Mouse (Mus musculus): ENCODE data around the gene Pgrmc1.
A peak's percentile ranks its signal among the peaks of the same experiment; 100 is the strongest.
"Not testable (repeated sequence)": the region's sequence is repeated elsewhere in the genome, so short reads cannot be mapped to it uniquely, and the experiment has no call there.

Gene Pgrmc1

GRCm38 (mm10) chrX:36597707-36598389, at the start of gene Pgrmc1:
Gene Pgrmc1 (plus strand): TSS chrX:36598206.
- peak; percentile 80 to 86 for DNase-seq

DNA sequence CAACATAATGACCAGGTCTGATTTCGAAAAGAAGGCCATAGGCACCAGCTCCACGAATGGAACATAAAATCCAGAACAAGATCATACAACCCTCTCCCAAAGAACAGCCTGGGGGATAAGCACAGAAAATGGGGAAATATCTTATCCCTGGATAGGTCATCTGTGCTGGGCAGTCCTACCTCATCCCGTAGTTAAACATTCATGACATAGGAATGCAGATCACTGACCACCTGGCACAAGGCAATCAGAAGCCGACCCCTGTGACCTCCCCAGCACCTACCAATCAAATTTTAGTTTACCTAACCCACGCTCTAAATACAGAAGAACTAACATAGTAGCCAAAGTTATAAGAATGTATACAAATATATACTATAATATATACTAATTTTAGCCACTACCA, 49.2 kb upstream of the Pgrmc1 start:
- no peak for DNase-seq

DNA sequence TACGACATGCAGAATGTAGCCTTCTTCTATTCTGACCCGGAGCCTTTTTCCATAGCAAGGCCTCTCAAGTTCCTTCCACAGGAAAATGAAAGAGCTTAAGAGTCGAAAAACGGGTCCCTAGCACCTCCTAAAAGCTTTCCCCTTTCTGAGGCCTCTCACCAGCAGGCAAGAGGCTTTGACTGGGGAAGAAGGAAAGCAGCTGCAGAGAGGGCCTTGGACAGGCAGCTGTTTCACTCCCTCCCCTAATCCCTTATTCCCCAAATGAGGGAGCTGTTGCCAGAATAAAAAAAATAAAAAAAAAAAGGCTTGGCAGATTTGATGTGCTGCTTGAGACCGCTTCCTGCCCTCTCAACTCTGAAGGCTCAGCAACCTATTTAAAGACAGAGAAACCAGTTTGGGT, 47.1 kb upstream of the Pgrmc1 start:
- peak in 1 of 2 experiments; percentile 26 for DNase-seq

- DNase-seq = no peak
These were observed 46.7 kb upstream of the Pgrmc1 start for GRCm38 (mm10) chrX:36551351-36551750.

DNA sequence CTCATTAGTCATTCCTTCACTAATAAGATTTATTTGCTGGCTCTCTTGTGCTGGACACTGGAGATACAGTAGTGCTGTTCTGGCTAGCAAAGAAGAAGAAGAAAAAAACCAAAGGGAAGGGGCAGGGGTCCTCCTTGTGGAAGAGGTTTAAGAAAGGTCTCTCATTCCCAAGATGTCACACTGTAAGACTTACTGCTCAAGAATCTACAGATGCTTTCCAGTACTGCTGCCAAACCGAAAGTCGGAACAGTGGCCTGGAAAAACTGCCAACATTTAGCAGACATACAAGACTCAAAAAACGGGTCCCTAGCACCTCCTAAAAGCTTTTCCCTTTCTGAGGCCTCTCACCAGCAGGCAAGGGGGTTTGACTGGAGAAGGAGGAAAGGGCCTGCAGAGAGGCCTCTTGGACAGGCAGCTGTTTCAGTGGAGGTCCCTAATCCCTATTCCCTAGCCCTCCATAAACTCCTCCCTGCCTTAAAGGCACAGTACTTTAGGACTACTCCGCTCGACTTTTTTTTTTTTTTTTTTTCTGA, 45.9 kb upstream of the Pgrmc1 start:
- DNase-seq = peak; percentile 23 to 37

- no peak for DNase-seq
These were observed 45.3 kb upstream of the Pgrmc1 start for GRCm38 (mm10) chrX:36552715-36553114.

DNA sequence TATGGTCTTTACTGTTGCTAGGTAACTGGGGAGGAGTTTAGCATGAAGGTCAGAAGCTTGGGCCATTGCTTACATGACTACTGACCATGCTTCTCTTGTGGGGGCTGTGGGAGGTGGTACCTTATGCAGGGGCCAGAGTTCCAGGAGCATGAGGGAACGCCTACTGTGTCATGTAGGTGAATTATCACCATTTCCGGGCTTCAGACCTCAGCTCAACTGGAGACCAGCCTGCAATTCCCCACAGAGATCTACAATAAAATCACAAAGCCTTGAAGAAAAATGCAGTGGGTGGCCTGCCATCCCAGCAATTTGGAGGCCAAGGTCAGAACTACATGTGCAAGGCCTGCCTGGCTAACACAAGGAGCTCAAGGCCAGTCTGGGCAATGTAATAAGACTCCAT, 42.8 kb upstream of the Pgrmc1 start:
- not testable (repeated sequence) for DNase-seq

- DNase-seq = no peak
These were observed 37.8 kb upstream of the Pgrmc1 start for GRCm38 (mm10) chrX:36560170-36560569.

- DNase-seq = peak; percentile 50 to 78
These were observed 36.4 kb upstream of the Pgrmc1 start for GRCm38 (mm10) chrX:36561650-36562049.

- DNase-seq = no peak
These were observed 35.9 kb upstream of the Pgrmc1 start for GRCm38 (mm10) chrX:36562079-36562478.

DNA sequence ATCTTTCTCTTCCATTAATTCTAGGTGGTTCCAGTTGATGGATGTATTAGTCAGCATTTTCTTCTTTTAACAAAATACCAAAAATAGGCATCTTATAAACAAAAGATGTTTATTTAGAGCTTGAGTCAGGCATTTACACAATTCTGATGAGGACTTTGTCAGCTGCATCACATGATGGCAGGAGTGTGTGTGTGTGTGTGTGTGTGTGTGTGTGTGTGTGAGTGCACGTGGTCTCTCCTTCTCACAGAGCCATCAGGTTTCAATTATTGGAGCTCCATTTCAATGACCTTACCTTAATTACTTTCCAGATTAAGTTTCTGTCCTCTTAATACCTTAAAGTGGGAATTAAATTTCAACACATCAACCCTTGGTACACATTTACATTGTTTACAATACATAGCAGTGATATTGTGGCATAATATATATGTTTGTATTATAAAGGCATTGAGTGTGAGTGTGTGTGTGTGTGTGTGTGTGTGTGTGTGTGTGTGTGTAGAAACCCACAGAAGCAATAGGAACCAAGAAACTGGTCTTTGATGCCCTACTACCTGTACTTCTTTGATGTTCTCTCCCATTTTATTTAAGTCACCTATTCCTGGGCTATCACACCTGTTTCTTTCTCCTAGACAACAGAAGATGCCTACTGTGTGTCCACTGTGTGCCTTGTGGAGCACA, 11.2 kb upstream of the Pgrmc1 start:
- no peak for DNase-seq

- no peak for DNase-seq
These were observed 10.4 kb upstream of the Pgrmc1 start for GRCm38 (mm10) chrX:36587304-36588209.

GRCm38 (mm10) chrX:36590266-36590665, 7.7 kb upstream of the Pgrmc1 start:
- no peak for DNase-seq

DNA sequence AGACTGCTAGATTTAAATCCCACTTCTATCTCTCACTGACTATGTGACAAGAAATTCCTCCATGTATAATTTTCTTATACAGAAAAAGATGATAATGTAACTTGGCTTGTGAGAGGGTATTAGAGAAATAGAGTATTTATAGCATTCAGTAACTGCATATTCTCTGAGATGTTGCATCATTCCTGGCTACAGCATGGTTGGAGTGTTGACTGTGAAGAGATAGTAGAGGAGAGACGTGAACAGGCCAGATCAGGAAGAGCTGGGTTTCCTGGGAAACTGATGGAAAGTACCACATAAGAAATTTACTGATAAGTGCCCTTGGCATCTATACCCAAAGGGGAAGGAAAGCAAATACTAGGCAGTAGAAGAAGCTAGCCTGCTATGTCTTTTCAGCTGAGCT, 6.9 kb upstream of the Pgrmc1 start:
- DNase-seq = no peak

DNA sequence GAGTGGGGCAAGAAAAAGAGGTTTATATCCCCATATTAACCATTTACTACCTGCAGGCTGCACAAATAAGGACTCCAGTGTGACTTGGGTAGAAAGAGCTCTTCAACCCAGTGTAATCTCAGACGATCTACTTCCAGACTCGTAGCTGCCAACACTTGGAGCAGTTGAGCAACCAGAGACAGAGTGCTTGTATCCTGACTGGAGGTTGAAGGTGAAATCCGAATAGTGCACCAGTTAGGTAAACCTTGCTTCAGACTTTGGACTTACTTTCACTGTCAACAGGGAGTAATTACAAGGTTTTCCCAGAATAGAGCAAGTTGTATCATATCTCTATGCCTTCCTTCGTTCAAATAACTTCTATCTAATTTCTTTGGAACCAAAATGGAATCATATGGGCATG, 6.5 kb upstream of the Pgrmc1 start:
- DNase-seq = peak in 1 of 2 experiments; percentile 12

DNA sequence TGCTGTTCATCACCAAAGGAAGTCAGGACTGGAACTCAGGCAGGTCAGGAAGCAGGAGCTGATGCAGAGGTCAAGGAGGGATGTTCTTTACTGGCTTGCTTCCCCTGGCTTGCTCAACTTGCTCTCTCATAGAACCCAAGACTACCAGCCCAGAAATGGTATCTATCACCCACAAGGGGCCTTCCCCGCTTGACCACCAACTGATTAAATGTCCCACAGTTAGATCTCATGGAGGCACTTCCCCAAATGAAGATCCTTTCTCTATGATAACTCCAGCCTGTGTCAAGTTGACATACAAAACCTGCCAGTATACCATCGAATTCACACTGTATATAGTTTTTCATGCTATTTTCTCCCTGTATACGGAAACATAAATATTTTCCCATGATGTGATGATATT, 2.8 kb upstream of the Pgrmc1 start:
- DNase-seq = no peak

DNA sequence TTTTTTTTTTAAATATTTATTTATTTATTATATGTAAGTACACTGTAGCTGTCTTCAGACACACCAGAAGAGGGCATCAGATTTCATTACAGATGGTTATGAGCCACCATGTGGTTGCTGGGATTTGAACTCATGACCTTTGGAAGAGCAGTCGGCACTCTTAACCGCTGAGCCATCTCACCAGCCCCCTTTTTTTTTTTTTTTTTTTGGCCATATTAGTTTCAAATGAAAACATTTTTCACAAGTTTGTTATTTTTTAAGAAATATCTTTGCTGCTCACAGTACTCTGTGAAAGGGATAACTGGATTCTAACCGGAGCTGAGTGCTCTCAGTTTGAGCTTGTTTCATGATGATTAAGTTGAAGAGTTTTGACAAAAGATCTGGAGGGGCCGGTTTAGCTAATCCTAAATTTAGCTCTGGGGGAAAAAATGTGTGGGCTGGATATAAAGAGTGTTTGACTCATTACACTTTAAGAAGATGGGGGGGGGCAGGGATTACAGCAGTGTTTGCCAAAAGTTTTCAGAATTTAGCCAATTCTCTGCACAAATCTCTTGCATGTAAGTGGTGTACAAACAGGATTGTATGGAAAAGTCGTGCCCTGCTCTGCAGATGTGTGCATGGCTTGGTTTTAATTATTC, 1.4 kb upstream of the Pgrmc1 start:
- DNase-seq = not testable (repeated sequence)

GRCm38 (mm10) chrX:36598390-36598810, 394 bp downstream of the Pgrmc1 start:
- no peak for DNase-seq

DNA sequence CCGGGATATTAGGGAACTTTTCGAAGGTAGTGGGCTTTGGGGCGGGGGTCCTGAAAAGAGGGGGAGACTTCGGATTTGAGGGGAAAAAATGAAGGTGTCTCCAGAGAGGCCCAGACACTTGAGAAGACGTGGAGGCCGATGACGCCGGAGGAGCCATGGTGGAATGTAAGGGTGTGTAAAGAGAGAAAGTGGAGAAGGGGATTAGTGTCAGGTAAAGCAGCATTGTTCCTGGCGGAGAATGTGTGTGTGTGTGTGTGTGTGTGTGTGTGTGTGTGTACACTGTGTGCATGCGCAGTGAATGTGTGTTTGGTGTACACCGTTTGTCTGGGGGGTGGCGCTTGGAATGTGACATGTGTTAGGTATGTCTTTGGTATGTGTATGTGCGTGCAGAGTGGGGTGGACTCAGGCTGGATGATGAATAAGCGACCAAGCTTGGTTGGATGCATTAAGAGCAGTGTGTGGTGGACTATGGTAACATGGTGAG, 897 bp downstream of the Pgrmc1 start:
- no peak for DNase-seq

GRCm38 (mm10) chrX:36599656-36600055, 1.6 kb downstream of the Pgrmc1 start:
- DNase-seq = no peak

DNA sequence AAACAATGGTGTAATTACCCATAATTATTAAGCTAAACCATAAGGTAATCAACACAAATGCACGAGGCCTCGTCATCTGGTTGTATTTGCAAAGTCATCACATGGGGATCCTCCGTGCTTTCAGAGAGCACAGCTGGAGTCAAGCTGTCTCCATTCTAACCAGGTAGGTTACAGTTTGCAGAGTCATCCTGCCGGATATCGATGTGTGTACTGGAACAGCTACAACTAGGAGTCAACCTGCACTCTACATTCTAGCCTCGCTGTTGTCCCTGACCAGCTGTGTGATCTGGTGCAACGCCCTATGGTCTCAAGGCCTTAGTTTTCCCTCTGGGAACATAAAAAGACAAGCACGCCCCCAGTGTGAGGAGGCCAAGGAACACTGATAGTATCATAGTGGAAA, 2.1 kb downstream of the Pgrmc1 start:
- no peak for DNase-seq

DNA sequence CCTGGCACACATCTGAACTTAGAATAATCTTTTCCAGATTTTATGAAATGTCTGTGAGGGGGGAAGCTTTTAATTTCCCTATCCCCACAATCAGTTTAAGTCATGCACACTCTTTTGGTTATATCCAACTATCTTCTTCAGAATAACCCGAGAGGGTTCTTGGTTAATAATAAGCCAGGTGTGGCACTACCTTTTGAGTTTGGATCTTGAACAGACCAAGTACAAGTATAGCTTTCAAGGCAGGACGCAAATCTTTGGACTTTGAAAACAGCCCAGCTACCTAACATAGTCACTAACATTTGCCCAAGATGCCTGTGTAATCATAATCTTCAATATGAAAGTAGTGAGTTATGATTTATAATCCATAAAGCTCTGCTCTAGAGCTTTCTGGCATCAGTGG, 4.9 kb downstream of the Pgrmc1 start:
- peak in 1 of 2 experiments; percentile 22 for DNase-seq

GRCm38 (mm10) chrX:36604040-36604439, 6.0 kb downstream of the Pgrmc1 start:
- DNase-seq = no peak
